Mouse (Mus musculus) megakaryocyte, adult 5-6 weeks (primary cell): ENCODE data around the gene Bri3. TPM values are rescaled to one million over a fixed set of nuclear protein-coding genes. Genes with fewer than 3 reads are reported as not detected.
"Not testable (repeated sequence)": the region's sequence is repeated elsewhere in the genome, so short reads cannot be mapped to it uniquely, and the experiment has no call there.

Source experiments
- ATAC-seq: 2 replicates; pipeline ENCODE4 v1.8.0; 2016; ENCODE audit warnings: mild to moderate bottlenecking, inconsistent platforms; ENCODE audit not compliant: poor library complexity, severe bottlenecking
- total RNA-seq, 2 experiments: library from RNA; stranded (forward) in 1 of 2; stranded (reverse) in 1 of 2; fragments of 153-499, 151-499 nt in 1 of 2; fragments of 221-1000, 200-1000 nt in 1 of 2; gene quantifications; 2 replicates each; pipeline versions ENCODE4 v1.2.3 to v1.2.4; 2015 to 2017

Bri3 gene
- total RNA-seq, 2 experiments from 2014 or later, result 20.1 to 91.0 TPM

DNA sequence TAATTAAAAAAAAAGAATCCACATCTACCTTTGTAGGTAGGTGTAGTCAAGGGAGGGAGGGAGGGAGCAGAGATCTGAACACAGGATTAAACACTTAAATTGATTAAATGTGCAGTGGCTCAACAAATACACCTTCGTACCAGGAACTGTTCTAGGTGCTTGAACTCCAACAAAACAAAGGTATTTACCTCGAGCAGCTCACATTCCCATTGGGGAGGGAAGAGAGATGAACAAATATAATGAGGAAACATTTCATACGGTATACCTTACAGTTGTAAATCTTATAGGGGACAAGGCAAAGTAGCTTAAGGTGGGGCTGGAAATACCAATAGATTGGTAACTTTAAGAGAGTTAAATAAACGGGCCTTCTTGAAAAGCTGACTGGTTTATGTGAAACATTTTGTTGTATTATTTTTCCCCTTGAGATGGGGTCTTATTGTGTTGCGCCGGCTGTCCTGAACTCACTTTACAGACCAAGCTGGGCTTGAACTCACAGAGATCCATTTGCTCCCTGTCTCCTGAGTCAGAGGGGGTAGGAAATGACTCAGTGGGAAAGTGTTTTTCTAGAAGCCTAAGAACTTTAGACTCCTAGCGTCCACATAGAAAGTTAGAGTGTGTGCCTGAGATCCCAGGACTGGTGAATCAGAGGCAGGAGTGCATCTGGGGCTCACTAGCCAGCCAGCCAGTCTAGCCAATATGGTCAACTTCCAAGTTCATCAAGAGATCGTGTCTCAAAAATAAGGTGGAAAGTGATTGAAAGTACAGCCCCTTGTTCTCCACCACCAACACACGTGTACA is 108.2 kb downstream of the Bri3 start:
- ATAC-seq, result no peak

DNA sequence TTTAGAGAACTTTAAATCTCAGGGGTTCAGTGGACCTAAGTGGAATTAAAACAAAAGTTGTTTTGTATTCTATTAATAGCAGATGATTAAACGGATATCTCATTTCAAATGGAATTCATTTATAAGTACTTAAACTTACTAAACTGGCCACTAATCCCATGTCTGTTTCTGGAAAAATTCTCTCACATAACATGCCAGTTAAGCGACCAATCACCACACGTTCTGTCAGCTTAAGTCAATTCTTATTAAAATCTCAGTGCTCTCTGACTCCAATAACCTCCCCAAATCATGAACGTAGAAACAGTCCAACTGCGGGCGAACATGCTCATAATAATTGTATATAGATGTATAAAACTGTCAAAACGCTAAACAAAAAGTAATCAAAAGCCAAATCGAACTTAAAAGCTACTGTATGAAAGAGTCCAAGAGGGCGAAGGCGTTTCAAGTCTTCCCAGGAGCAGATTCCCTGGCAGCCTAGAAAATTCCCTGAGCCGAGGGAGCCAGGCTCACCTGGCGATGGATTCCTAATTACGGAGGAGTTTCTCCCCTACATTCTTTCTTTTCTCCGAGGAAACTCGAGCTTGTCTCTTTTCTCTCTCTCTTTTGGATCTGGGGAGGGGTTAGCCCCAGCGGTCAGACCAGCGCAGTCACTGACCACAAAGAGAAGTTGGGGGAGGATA is 112.7 kb downstream of the Bri3 start:
- no peak for ATAC-seq

DNA sequence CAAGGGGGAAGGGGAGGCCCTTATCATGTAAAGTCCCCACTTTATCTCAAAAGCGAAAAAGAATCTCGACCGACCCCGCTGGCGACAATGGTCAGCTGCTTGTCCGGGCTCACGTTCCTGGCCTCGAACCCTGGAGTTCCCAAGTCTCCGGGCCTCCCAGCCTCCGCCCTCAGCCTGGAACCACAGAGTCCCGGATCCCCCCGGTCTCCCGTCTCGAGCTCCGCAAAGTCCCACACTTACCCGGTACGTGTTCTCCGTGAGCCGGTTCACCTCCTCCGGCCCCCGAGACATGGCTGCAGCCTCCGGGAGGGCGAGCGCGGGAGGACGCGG is 113.3 kb downstream of the Bri3 start:
- no peak; the same call in 1 of the 2 replicates for ATAC-seq

DNA sequence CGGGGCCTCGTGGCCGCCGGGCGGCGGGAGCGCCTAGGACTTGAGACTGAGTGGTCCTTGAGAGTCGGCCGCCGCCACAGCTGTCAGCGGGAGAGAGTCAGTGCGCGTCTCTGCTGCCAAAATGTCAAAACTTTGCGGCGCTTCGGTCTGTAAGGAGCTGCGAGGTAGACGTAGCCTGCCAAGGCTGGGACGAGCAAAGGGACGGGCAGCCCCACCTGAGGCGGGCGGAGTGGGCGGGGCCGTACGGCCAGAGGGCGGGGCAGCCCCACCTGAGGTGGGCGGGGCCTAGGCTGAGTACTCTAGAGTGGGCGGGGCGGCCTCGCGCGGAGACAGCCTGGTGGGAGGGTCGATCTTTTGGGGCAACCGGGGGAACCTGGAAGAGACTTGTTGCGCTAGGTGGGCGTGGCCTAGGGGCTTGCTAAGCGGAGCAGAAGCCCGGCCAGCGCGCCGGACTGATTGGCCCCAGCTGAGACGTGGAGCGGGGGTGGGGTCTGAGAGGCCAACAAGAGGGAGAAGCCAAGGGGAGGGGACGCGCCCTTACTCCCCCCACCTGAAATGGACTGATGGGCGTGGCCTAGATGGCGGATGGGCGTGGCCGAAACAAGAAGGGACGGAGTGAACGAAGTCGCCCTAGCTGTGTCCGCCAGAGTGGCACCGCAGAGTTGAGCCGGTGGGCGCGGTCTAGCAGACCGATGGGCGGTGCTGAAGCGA is 113.8 kb downstream of the Bri3 start, which contains the start of gene Baiap2l1:
Gene Baiap2l1, minus strand, starts transcription at position 232 of the 711 bp plus-strand sequence.
- peak; percentile 78 for ATAC-seq

DNA sequence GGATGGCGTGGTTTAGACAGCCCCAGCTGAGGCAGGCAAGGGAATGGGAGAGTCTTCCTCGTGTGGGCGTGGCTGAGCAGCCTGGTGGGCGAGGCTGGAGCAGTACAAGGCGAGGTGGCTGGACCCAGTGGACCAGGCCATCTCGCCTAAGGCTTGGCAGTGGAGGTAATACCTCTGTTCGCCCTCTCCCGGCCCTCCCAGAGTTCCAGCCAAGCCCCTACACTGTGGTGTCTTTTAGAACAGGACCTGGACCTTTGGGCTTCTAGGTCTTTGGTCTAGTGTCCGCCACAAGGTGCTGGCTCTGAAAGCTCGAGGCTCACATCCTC is 114.3 kb downstream of the Bri3 start:
- ATAC-seq, result no peak

DNA sequence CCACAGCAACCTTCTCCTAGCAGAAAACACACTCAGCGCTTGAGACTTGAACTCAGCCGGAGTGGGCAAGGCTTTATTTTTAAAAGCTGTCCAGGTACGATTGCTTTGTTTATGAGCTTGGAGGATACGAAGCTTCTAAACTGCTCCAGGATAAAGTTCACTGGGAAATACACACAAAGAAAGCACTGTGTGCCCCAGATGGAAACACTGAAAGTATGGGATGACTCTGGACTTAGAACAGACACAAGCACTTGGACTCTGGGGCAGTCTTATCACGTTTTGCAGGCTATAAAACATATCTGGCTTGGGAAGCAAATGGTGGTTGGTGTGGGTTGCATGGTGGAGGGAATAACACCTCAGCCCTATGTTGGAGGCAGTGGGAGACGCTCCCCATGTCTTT is 115.6 kb downstream of the Bri3 start:
- ATAC-seq, result no peak

DNA sequence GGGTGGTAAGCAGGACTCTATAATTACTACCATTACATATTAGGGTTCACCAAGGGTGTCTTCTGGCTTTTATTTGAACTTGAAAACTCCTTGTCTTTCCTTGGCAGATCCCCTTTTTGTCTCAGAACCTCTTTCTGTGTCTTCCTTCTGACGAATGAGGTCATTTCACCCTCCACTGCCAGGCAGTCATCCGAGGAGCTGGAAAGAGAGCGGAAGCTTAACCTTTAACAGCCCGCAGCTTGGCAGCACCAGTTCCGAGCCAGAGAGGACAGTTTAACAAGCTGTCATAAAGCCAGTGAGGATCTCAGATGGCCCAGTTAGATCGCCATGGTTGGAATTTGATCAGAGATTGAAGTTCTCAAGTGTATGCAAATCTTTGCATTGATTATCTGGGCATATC is 116.1 kb downstream of the Bri3 start:
- ATAC-seq, result no peak

DNA sequence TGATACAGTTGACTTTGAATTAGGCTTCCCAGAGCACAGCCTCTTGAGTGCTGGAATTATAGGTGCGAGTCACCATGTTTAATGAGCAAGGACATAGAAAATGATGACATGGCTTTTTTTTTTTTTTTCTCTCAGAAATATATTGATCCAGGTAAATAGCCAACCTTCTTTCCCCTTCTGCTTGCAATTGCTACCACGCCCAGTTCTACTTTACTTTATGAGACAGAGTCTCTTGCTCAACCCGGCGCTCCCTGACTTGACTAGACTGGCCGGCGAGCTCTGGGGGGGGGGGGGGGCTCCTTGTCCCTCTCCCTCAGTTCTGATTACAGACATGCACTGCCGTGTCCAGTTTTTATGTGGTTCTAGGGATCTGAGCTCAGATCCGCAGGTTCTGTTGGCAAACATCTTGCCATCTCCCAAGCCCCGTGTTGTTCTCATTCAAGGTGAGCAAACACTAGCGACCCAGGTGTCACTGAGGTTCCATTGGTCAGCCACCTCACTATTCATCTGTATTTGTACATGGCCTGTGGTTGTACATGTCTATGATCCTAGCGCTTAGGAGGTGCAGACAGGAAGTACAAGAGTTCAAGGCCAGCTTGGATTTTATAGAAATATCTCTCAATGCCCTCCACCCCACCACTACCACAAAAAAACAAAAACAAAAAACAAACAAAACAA is 120.6 kb downstream of the Bri3 start:
- no peak for ATAC-seq

DNA sequence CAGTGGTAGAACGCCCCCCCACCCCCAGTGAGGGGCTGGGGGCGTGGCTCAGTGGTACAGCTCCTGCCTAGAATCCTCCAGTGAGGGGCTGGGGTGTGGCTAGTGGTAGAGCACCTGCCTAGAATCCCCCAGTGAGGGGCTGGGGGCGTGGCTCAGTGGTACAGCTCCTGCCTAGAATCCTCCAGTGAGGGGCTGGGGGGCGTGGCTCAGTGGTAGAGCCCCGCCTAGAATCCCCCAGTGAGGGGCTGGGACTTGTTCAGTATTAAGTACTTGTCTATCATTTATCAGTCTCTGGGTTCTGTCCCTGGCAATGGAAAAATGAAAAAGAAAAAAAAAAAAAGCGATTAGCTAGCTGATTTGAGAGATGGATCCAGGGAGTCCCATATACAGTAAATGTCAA is 122.3 kb downstream of the Bri3 start:
- ATAC-seq, result not testable (repeated sequence)

DNA sequence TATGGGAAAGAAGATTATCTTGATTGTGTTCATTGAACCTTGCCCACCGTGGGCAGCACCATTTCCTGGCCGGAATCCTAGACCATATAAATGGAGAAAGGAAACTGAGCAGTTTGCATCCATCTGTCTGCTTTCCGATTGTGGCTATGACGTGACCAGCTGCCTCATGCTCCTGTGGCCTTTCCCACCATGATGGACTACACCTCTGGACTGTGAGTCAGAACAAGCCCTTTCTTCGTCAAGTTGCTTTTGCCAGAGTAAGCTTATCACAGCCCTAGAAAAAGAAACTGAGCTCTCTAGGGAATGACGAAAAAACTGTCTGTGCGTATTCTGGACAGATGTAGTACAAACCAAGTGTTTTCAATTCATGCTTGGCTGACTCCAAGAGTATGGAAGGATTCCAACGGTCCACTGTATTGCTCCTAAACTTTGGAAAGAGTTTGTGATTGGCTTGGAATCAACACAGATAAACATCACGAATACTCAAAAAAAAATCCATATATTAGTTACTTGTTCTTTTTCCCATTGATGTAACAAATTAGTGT is 124.5 kb downstream of the Bri3 start:
- no peak for ATAC-seq

DNA sequence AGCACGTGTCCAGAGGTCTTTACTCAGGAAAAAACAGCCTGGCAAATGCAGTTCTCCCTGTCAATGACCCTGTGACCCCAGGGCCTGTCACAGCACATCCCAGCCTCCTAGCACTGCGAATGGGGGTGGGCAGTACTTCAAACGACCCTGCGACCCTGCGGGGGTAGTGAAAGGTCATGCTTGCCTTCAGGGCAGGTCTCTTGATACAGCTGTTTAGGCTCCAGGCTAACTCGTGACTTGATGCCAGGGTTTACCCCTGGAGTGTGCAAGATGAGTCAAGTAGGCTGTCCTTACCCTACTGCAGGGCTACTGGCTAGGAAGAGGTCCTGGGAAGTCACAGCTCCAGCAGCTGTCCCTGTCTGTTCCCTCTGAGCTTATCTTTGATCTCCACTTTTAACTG is 126.7 kb downstream of the Bri3 start:
- no peak for ATAC-seq

DNA sequence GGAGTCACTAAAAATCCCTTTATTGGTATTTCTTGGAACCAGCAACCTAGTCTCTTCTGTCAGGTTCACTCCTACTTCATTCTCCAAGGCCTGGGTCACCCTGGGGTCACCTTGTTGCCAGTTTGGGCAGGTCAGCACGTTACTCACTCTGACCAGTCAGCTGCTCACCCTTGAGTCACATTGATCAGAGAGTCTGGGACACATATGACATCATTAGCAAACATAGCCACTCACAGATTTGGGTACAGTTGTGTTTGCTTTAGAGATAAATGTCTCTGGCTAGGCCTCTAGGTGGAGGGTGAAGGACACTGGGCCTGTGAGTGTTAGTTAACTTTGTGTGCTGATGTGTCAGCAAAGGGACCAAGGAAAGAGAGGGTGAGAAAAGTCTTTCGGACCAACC is 127.9 kb downstream of the Bri3 start:
- ATAC-seq, result no peak

DNA sequence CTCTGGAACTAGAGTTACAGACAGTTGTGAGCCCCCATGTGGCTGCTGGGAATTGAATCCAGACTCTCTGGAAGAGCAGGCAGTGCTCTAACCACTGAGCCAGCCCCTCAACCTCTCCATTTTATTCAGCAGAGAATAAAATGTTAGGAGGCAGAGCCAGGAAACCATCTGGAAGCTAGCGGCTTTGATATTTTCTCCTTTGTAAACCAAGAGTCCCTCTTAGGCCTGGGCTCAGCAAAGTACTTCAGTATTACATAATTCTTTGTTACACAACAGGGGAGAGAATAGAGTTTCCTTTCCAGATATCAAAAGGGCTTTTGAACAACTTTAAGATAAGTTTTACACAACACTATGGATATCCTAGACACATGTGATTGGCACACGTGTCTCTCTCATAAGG is 128.6 kb downstream of the Bri3 start:
- no peak for ATAC-seq

DNA sequence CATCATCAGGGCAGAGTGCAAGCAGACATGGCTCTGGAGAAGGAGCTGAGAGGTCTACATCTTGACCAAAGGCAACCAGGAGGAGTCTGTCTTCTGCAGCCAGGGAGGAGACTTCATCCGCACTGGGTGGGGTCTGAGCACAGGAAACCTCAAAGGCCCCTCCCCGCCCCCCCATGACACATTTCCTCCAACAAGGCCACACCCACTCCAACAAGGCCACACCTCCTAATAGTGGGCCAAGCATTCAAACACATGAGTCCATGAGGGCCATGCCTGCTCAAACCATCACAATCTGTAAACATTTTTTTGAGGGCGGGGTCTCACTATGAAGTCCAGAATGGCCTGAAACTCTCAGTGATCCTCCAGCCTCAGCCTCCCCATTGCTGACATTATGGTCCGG is 135.2 kb downstream of the Bri3 start:
- ATAC-seq, result no peak

DNA sequence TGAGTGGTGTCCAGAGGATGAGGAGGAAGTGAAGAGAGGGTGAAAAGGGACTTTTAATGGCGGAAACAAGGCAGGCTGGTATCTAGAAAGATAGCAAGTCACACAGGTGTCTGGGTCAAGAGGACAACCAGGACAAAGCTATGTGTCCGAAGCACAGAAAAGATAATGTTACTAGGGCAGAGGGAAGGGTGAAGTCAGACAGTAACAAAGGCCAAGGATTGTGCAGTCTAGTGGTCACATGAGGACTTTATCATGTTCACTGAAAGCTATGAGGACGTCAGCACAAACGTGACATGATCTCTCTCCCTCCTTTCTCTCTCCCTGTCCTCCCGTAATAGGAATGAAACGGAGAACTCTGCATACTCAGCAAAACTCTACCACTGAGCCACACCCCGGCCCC is 136.5 kb downstream of the Bri3 start:
- no peak for ATAC-seq

DNA sequence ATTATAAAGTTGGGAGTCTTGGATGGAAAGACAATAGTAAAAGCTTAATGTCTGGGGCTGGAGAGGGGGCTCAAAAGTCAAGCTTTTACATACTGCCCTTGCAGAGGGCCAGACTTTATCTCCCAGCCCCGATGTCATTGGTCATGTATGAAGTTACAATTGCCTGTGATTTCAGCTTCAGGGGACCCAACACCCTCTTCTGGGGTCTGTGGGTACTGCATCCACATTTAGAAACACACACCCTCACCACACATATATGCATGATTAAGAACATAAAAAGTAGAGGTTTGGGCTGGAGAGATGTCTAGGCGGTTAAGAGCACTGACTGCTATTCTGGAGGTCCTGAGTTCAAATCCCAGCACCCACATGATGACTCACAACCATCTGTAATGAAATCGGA is 137.5 kb downstream of the Bri3 start:
- peak; percentile 45 for ATAC-seq

DNA sequence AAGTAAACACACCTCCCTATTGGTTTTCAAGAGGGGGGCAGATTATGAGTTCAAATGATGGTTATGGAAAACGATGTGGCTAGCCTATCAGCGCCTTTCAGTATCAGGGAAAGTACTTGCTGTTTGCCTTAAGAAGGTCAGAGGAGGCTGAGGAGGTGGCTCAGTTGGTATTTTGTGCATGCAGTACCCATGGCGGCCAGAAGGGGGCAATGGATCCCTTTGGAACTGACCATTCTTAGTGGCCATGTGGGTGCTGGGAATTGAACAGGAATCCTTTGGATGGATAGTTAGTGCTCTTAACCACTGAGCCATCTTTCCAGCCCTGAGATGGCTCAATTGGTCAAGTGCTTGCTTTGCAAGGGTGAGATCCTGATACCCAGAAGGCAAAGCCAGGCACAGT is 139.7 kb downstream of the Bri3 start:
- no peak for ATAC-seq

DNA sequence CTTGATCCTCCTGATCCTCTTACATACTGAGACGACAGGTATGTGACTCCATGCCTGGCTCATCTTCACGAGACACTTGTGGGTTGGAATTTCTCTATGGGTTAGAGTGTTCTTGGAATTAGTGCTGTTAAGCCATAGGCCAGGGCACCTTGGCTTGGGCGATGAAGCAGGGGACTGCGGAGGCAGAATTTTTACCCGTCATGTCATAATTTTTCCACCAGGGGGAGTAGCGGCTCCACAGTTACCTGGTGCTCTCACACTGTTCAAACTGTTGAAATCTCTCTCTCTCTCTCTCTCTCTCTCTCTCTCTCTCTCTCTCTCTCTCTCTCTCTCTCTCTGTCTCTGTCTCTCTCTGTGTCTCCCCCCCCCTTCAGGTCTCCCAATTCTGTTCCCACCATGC is 143.6 kb downstream of the Bri3 start:
- ATAC-seq, result no peak

DNA sequence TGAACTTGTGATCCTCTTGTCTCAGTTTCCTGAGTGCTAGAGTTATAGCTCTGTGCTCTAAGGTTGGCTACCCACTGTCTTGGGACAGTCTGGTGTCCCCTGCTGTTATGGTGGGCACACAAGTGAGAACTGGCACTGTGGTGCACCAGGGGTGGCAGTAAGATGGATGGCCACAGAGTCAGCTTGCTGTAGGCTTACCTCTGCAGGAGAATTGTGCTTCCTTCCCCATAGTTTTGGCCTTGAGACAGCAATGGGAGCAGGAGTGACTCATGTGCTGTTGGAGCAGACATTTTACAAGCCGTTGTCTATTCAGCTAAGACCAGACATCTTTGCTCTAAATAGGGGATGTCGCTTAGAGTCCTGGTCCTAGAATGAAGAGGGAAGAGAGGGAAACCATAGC is 149.9 kb downstream of the Bri3 start:
- no peak for ATAC-seq

DNA sequence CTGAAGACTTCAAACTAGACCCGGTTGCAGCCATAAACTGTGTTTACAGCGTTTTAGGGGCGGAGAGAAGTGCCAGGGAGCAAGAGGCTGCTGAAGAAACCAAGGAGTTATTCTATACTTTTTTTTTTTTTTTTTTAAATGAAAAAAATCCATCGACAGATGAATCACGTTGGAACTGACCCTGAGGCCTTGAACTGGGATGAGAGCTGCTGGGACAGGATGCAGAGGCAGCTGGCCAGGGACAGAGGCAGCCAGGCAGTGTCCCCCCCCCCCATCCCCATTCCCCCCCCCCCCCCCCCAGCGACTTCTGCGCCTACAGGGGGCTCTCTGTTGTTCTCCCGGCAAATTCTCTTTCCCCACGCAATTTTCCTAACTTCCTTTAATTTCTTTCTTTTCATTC is 153.3 kb downstream of the Bri3 start:
- ATAC-seq, result no peak

DNA sequence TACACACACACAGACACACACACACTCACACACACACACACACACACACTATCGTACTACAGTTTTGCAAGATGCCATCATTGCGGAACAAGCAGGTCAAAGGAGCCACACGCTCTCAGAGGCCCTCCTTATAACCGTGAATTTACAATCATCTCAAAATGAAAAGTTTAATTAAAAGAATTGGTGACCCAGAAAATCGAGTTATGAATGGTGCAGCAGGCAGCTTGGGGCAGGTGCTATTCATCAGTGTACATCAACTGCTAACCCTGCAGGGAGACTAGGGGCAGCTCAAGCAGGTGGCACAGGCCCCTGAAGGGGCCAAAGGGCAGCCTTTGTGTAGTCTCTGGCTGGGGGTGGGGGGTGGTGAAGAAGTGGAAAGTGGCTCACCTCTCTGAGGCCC is 156.6 kb downstream of the Bri3 start:
- no peak for ATAC-seq
